Mouse (Mus musculus): ENCODE measurements around the gene Ankrd55.
"Not testable (repeated sequence)": the region's sequence is repeated elsewhere in the genome, so short reads cannot be mapped to it uniquely, and the experiment has no call there.

Ankrd55 gene

GRCm38 (mm10) chr13:112292489-112292888, 4.2 kb downstream of the Ankrd55 start:
- DNase-seq (ENCODE audit: extremely low spot score, low read depth, low spot score): no peak

GRCm38 (mm10) chr13:112293092-112293491, 4.8 kb downstream of the Ankrd55 start:
- no peak for DNase-seq (ENCODE audit: extremely low spot score, low read depth, low spot score)

GRCm38 (mm10) chr13:112294446-112294845, 6.2 kb downstream of the Ankrd55 start:
- no peak for DNase-seq (ENCODE audit: extremely low spot score, low read depth, low spot score)

GRCm38 (mm10) chr13:112297781-112298180, 9.5 kb downstream of the Ankrd55 start:
- no peak for DNase-seq (ENCODE audit: extremely low spot score, low read depth, low spot score)

- no peak for DNase-seq (ENCODE audit: extremely low spot score, low read depth, low spot score)
Measured at GRCm38 (mm10) chr13:112303429-112303828, 15.2 kb downstream of the Ankrd55 start.

GRCm38 (mm10) chr13:112308672-112309071, 20.4 kb downstream of the Ankrd55 start:
- DNase-seq (ENCODE audit: extremely low spot score, low read depth, low spot score): no peak

GRCm38 (mm10) chr13:112311611-112312010, 23.4 kb downstream of the Ankrd55 start:
- DNase-seq (ENCODE audit: extremely low spot score, low read depth, low spot score): not testable (repeated sequence)

- DNase-seq (ENCODE audit: extremely low spot score, low read depth, low spot score): no peak
Measured at GRCm38 (mm10) chr13:112315442-112315841, 27.2 kb downstream of the Ankrd55 start.

GRCm38 (mm10) chr13:112316622-112317482, 28.6 kb downstream of the Ankrd55 start:
- no peak for DNase-seq (ENCODE audit: extremely low spot score, low read depth, low spot score)

- no peak for DNase-seq (ENCODE audit: extremely low spot score, low read depth, low spot score)
Measured at GRCm38 (mm10) chr13:112318124-112318523, 29.9 kb downstream of the Ankrd55 start.

- no peak for DNase-seq (ENCODE audit: extremely low spot score, low read depth, low spot score)
Measured at GRCm38 (mm10) chr13:112323591-112324266, 35.5 kb downstream of the Ankrd55 start.

GRCm38 (mm10) chr13:112325126-112325525, 36.9 kb downstream of the Ankrd55 start:
- no peak for DNase-seq (ENCODE audit: extremely low spot score, low read depth, low spot score)

- no peak for DNase-seq (ENCODE audit: extremely low spot score, low read depth, low spot score)
Measured at GRCm38 (mm10) chr13:112326403-112326802, 38.2 kb downstream of the Ankrd55 start.

GRCm38 (mm10) chr13:112326977-112327376, 38.7 kb downstream of the Ankrd55 start:
- DNase-seq (ENCODE audit: extremely low spot score, low read depth, low spot score): no peak

- no peak for DNase-seq (ENCODE audit: extremely low spot score, low read depth, low spot score)
Measured at GRCm38 (mm10) chr13:112327511-112327910, 39.3 kb downstream of the Ankrd55 start.

GRCm38 (mm10) chr13:112330257-112330656, 42.0 kb downstream of the Ankrd55 start:
- DNase-seq (ENCODE audit: extremely low spot score, low read depth, low spot score): no peak

GRCm38 (mm10) chr13:112330919-112331681, 42.8 kb downstream of the Ankrd55 start:
- DNase-seq (ENCODE audit: extremely low spot score, low read depth, low spot score): no peak

GRCm38 (mm10) chr13:112331682-112332061, 43.4 kb downstream of the Ankrd55 start:
- no peak for DNase-seq (ENCODE audit: extremely low spot score, low read depth, low spot score)

GRCm38 (mm10) chr13:112335531-112335930, 47.3 kb downstream of the Ankrd55 start:
- DNase-seq (ENCODE audit: extremely low spot score, low read depth, low spot score): no peak

- DNase-seq (ENCODE audit: extremely low spot score, low read depth, low spot score): no peak
Measured at GRCm38 (mm10) chr13:112337146-112337545, 48.9 kb downstream of the Ankrd55 start.

GRCm38 (mm10) chr13:112340205-112340604, 52.0 kb downstream of the Ankrd55 start:
- no peak for DNase-seq (ENCODE audit: extremely low spot score, low read depth, low spot score)
